Mouse (Mus musculus): ENCODE measurements around the gene Prep. TPM values are rescaled to one million over a fixed set of nuclear protein-coding genes. Genes with fewer than 3 reads are reported as not detected.
A peak's percentile ranks its signal among the peaks of the same experiment; 100 is the strongest.

Gene Prep
- polyA plus RNA-seq, 1 experiment from 2014 or later: 27.2 TPM

GRCm38 (mm10) chr10:45103184-45103583, 36.2 kb downstream of the Prep start:
- H3K4me2 ChIP-seq: no peak overlapping the region
- 22% methylated on average over 11 of the region's 11 CpGs for WGBS
- no peak overlapping the region for H3K4me3 ChIP-seq

GRCm38 (mm10) chr10:45104098-45104497, 37.1 kb downstream of the Prep start:
- H3K27ac ChIP-seq (replicated peaks): peak overlapping the region; percentile 75
- no peaks in the 10 kb centered on the region for H3K9me3 ChIP-seq
- peak overlapping the region; percentile 5; the same call in 1 of the 2 replicates for H3K4me2 ChIP-seq
- WGBS: 26% methylated on average over 7 of the region's 7 CpGs
- ATAC-seq (ENCODE audit: low FRiP score, low read depth): peak; percentile 33; the same call in 1 of the 2 replicates
- H3K4me1 ChIP-seq (replicated peaks): peaks cover 19% of the 10 kb centered on the region
- no peak overlapping the region for H3K9ac ChIP-seq
- H3K27me3 ChIP-seq: no peaks in the 10 kb centered on the region
- H3K36me3 ChIP-seq: peaks cover 13% of the 10 kb centered on the region; the same call in 1 of the 2 replicates
- no peak overlapping the region for H3K4me3 ChIP-seq

More at GRCm38 (mm10) chr10:45103184-45103583, 36.2 kb downstream of the Prep start:
- H3K9me3 ChIP-seq: no peaks in the 10 kb centered on the region
- ATAC-seq (ENCODE audit: low FRiP score, low read depth): peak; percentile 72; the same call in 1 of the 2 replicates
- H3K27me3 ChIP-seq: no peaks in the 10 kb centered on the region
- H3K9ac ChIP-seq: no peak overlapping the region
- peaks cover 19% of the 10 kb centered on the region for H3K4me1 ChIP-seq (replicated peaks)
- H3K36me3 ChIP-seq: peaks cover 13% of the 10 kb centered on the region
- H3K27ac ChIP-seq (replicated peaks): peak overlapping the region; percentile 75

GRCm38 (mm10) chr10:45104535-45105079, 37.6 kb downstream of the Prep start:
- no peaks in the 10 kb centered on the region for H3K27me3 ChIP-seq
- no peak overlapping the region for H3K4me3 ChIP-seq
- peaks cover 19% of the 10 kb centered on the region for H3K4me1 ChIP-seq (replicated peaks)
- 51% methylated on average over 4 of the region's 4 CpGs for WGBS
- no peak for ATAC-seq (ENCODE audit: low FRiP score, low read depth)
- H3K4me2 ChIP-seq: 0 out of 2 replicates have a peak overlapping the region, but pooled peaks have one; percentile 5
- peaks cover 11% of the 10 kb centered on the region; the same call in 1 of the 2 replicates for H3K36me3 ChIP-seq
- H3K9me3 ChIP-seq: no peaks in the 10 kb centered on the region
- H3K9ac ChIP-seq: no peak overlapping the region
- no peak overlapping the region; the same call in 1 of the 2 replicates for H3K27ac ChIP-seq (replicated peaks)

- H3K4me2 ChIP-seq: no peak overlapping the region
- H3K27ac ChIP-seq (replicated peaks): no peak overlapping the region
- H3K4me3 ChIP-seq: no peak overlapping the region
- H3K9me3 ChIP-seq: no peaks in the 10 kb centered on the region
- H3K27me3 ChIP-seq: no peaks in the 10 kb centered on the region
- no peak for ATAC-seq (ENCODE audit: low FRiP score, low read depth)
- H3K36me3 ChIP-seq: peaks cover 16% of the 10 kb centered on the region; the same call in 1 of the 2 replicates
- H3K4me1 ChIP-seq (replicated peaks): peaks cover 19% of the 10 kb centered on the region
- H3K9ac ChIP-seq: no peak overlapping the region
- 96% methylated on average over 4 of the region's 4 CpGs for WGBS
Measured at GRCm38 (mm10) chr10:45106541-45106940, 39.5 kb downstream of the Prep start.

- Histone ChIP-seq H3K4me3 (no peak overlapping the region), H3K4me2 (no peak overlapping the region), H3K9ac (no peak overlapping the region), H3K27me3 (no peaks in the 10 kb centered on the region), H3K36me3 (peaks cover 20% of the 10 kb centered on the region), H3K4me1 (replicated peaks) (peaks cover 19% of the 10 kb centered on the region), H3K9me3 (no peaks in the 10 kb centered on the region), H3K27ac (replicated peaks) (no peak overlapping the region)
- no peak for ATAC-seq (ENCODE audit: low FRiP score, low read depth)
- 85% methylated on average over 2 of the region's 2 CpGs for WGBS
Measured at GRCm38 (mm10) chr10:45107313-45107712, 40.3 kb downstream of the Prep start.

GRCm38 (mm10) chr10:45109041-45109440, 42.0 kb downstream of the Prep start:
- 97% methylated on average over 8 of the region's 8 CpGs for WGBS
- ATAC-seq (ENCODE audit: low FRiP score, low read depth): no peak
- no peaks in the 10 kb centered on the region for H3K9me3 ChIP-seq
- H3K9ac ChIP-seq: no peak overlapping the region
- no peak overlapping the region for H3K4me2 ChIP-seq
- peaks cover 26% of the 10 kb centered on the region for H3K36me3 ChIP-seq
- H3K4me3 ChIP-seq: no peak overlapping the region
- H3K27me3 ChIP-seq: no peaks in the 10 kb centered on the region
- peaks cover 8% of the 10 kb centered on the region for H3K4me1 ChIP-seq (replicated peaks)
- no peak overlapping the region for H3K27ac ChIP-seq (replicated peaks)

GRCm38 (mm10) chr10:45109974-45110373, 43.0 kb downstream of the Prep start:
- H3K4me3 ChIP-seq: no peak overlapping the region
- no peaks in the 10 kb centered on the region for H3K9me3 ChIP-seq
- no peaks in the 10 kb centered on the region for H3K27me3 ChIP-seq
- peaks cover 28% of the 10 kb centered on the region for H3K36me3 ChIP-seq
- H3K9ac ChIP-seq: no peak overlapping the region
- no peaks in the 10 kb centered on the region for H3K4me1 ChIP-seq (replicated peaks)
- no peak for ATAC-seq (ENCODE audit: low FRiP score, low read depth)
- no peak overlapping the region for H3K27ac ChIP-seq (replicated peaks)
- no peak overlapping the region for H3K4me2 ChIP-seq
- 85% methylated on average over 6 of the region's 6 CpGs for WGBS

GRCm38 (mm10) chr10:45112927-45113326, 45.9 kb downstream of the Prep start:
- H3K27me3 ChIP-seq: no peaks in the 10 kb centered on the region

GRCm38 (mm10) chr10:45114462-45114861, 47.5 kb downstream of the Prep start:
- Histone ChIP-seq H3K4me1 (replicated peaks) (no peaks in the 10 kb centered on the region), H3K9ac (no peak overlapping the region), H3K36me3 (peaks cover 41% of the 10 kb centered on the region), H3K4me3 (no peak overlapping the region), H3K27me3 (no peaks in the 10 kb centered on the region), H3K4me2 (no peak overlapping the region), H3K27ac (replicated peaks) (no peak overlapping the region), H3K9me3 (no peaks in the 10 kb centered on the region)
- 88% methylated on average over 4 of the region's 4 CpGs for WGBS
- peak; percentile 51; the same call in 1 of the 2 replicates for ATAC-seq (ENCODE audit: low FRiP score, low read depth)

More at GRCm38 (mm10) chr10:45112927-45113326, 45.9 kb downstream of the Prep start:
- WGBS: 74% methylated on average over 11 of the region's 11 CpGs
- H3K9ac ChIP-seq: no peak overlapping the region
- no peak for ATAC-seq (ENCODE audit: low FRiP score, low read depth)
- peaks cover 46% of the 10 kb centered on the region for H3K36me3 ChIP-seq
- no peak overlapping the region for H3K27ac ChIP-seq (replicated peaks)
- no peak overlapping the region for H3K4me2 ChIP-seq
- H3K4me1 ChIP-seq (replicated peaks): no peaks in the 10 kb centered on the region
- no peak overlapping the region for H3K4me3 ChIP-seq
- no peaks in the 10 kb centered on the region for H3K9me3 ChIP-seq

- no peak overlapping the region for H3K4me2 ChIP-seq
- peaks cover 50% of the 10 kb centered on the region for H3K36me3 ChIP-seq
- H3K27ac ChIP-seq (replicated peaks): no peak overlapping the region
- WGBS: 92% methylated on average over 5 of the region's 5 CpGs
- no peak overlapping the region for H3K9ac ChIP-seq
- no peaks in the 10 kb centered on the region for H3K9me3 ChIP-seq
- no peaks in the 10 kb centered on the region for H3K27me3 ChIP-seq
- H3K4me3 ChIP-seq: no peak overlapping the region
- H3K4me1 ChIP-seq (replicated peaks): no peaks in the 10 kb centered on the region
- no peak for ATAC-seq (ENCODE audit: low FRiP score, low read depth)
Measured at GRCm38 (mm10) chr10:45116832-45117231, 49.8 kb downstream of the Prep start.

GRCm38 (mm10) chr10:45118389-45118788, 51.4 kb downstream of the Prep start:
- WGBS: 93% methylated on average over 8 of the region's 8 CpGs

GRCm38 (mm10) chr10:45121637-45122036, 54.6 kb downstream of the Prep start:
- Histone ChIP-seq H3K4me3 (no peak overlapping the region), H3K9ac (no peak overlapping the region), H3K9me3 (no peaks in the 10 kb centered on the region), H3K4me2 (no peak overlapping the region), H3K4me1 (replicated peaks) (no peaks in the 10 kb centered on the region), H3K27me3 (no peaks in the 10 kb centered on the region), H3K27ac (replicated peaks) (no peak overlapping the region), H3K36me3 (peaks cover 36% of the 10 kb centered on the region)
- 90% methylated on average over 3 of the region's 3 CpGs for WGBS
- no peak for ATAC-seq (ENCODE audit: low FRiP score, low read depth)

More at GRCm38 (mm10) chr10:45118389-45118788, 51.4 kb downstream of the Prep start:
- Histone ChIP-seq H3K36me3 (peaks cover 46% of the 10 kb centered on the region), H3K9ac (no peak overlapping the region), H3K27me3 (no peaks in the 10 kb centered on the region), H3K27ac (replicated peaks) (no peak overlapping the region), H3K4me3 (no peak overlapping the region), H3K9me3 (no peaks in the 10 kb centered on the region), H3K4me1 (replicated peaks) (no peaks in the 10 kb centered on the region), H3K4me2 (no peak overlapping the region)
- no peak for ATAC-seq (ENCODE audit: low FRiP score, low read depth)

Data from hindbrain, embryonic 15.5 days (tissue).